Mouse (Mus musculus): Measurements from ENCODE around the gene Snx1. TPM values are rescaled to one million over a fixed set of nuclear protein-coding genes. Genes with fewer than 3 reads are reported as not detected.

Snx1 gene
- polyA plus RNA-seq, 1 experiment from 2014 or later: 127 TPM

GRCm38 (mm10) chr9:66091327-66092231 is 34.8 kb downstream of the Snx1 start:
- no peaks in the 10 kb centered on the region for H3K27me3 ChIP-seq (ENCODE audit: control insufficient read depth, insufficient read depth, low read length)
- no peak overlapping the region for H3K27ac ChIP-seq (ENCODE audit: low read depth, low read length)
- H3K4me1 ChIP-seq (replicated peaks; ENCODE audit: control insufficient read depth, insufficient read depth, low read length): 0 out of 2 replicates have a peak, but pooled peaks cover 2% of the 10 kb centered on the region
- H3K36me3 ChIP-seq (ENCODE audit: control insufficient read depth, insufficient read depth, low read length): peaks cover 7% of the 10 kb centered on the region; the same call in 1 of the 2 replicates
- no peak overlapping the region for H3K9ac ChIP-seq (ENCODE audit: low read depth, low read length)
- DNase-seq (ENCODE audit: low spot score): no peak
- no peak for ATAC-seq (ENCODE audit: low FRiP score)
- no peak overlapping the region for H3K4me3 ChIP-seq (ENCODE audit: low read depth, low read length)
- 82% methylated on average over 6 of the region's 6 CpGs for WGBS
- no peaks in the 10 kb centered on the region for H3K9me3 ChIP-seq (ENCODE audit: control insufficient read depth, low read length)
- H3K4me2 ChIP-seq (replicated peaks; ENCODE audit: low read depth, low read length): no peak overlapping the region

- WGBS: 93% methylated on average over 13 of the region's 13 CpGs
- H3K9ac ChIP-seq (ENCODE audit: low read depth, low read length): no peak overlapping the region
- no peaks in the 10 kb centered on the region for H3K27me3 ChIP-seq (ENCODE audit: control insufficient read depth, insufficient read depth, low read length)
- H3K9me3 ChIP-seq (ENCODE audit: control insufficient read depth, low read length): no peaks in the 10 kb centered on the region
- no peak for ATAC-seq (ENCODE audit: low FRiP score)
- H3K4me1 ChIP-seq (replicated peaks; ENCODE audit: control insufficient read depth, insufficient read depth, low read length): 0 out of 2 replicates have a peak, but pooled peaks cover 2% of the 10 kb centered on the region
- no peak overlapping the region for H3K4me3 ChIP-seq (ENCODE audit: low read depth, low read length)
- H3K36me3 ChIP-seq (ENCODE audit: control insufficient read depth, insufficient read depth, low read length): peaks cover 7% of the 10 kb centered on the region; the same call in 1 of the 2 replicates
- no peak overlapping the region for H3K4me2 ChIP-seq (replicated peaks; ENCODE audit: low read depth, low read length)
- H3K27ac ChIP-seq (ENCODE audit: low read depth, low read length): no peak overlapping the region
- DNase-seq (ENCODE audit: low spot score): no peak
Measured at GRCm38 (mm10) chr9:66090593-66091244, 35.7 kb downstream of the Snx1 start.

GRCm38 (mm10) chr9:66088411-66088810 is 38.0 kb downstream of the Snx1 start:
- H3K36me3 ChIP-seq (ENCODE audit: control insufficient read depth, insufficient read depth, low read length): peaks cover 7% of the 10 kb centered on the region; the same call in 1 of the 2 replicates
- H3K4me2 ChIP-seq (replicated peaks; ENCODE audit: low read depth, low read length): no peak overlapping the region
- no peaks in the 10 kb centered on the region for H3K27me3 ChIP-seq (ENCODE audit: control insufficient read depth, insufficient read depth, low read length)
- no peak overlapping the region for H3K27ac ChIP-seq (ENCODE audit: low read depth, low read length)
- DNase-seq (ENCODE audit: low spot score): peak; percentile 61
- ATAC-seq (ENCODE audit: low FRiP score): no peak
- 0 out of 2 replicates have a peak, but pooled peaks cover 2% of the 10 kb centered on the region for H3K4me1 ChIP-seq (replicated peaks; ENCODE audit: control insufficient read depth, insufficient read depth, low read length)
- no peak overlapping the region for H3K4me3 ChIP-seq (ENCODE audit: low read depth, low read length)
- no peaks in the 10 kb centered on the region for H3K9me3 ChIP-seq (ENCODE audit: control insufficient read depth, low read length)
- no peak overlapping the region for H3K9ac ChIP-seq (ENCODE audit: low read depth, low read length)
- 31% methylated on average over 4 of the region's 4 CpGs for WGBS

- DNase-seq (ENCODE audit: low spot score): no peak
- Histone ChIP-seq H3K27me3 (ENCODE audit: control insufficient read depth, insufficient read depth, low read length) (no peaks in the 10 kb centered on the region), H3K9ac (ENCODE audit: low read depth, low read length) (no peak overlapping the region), H3K27ac (ENCODE audit: low read depth, low read length) (no peak overlapping the region), H3K4me1 (replicated peaks; ENCODE audit: control insufficient read depth, insufficient read depth, low read length) (0 out of 2 replicates have a peak, but pooled peaks cover 2% of the 10 kb centered on the region), H3K36me3 (ENCODE audit: control insufficient read depth, insufficient read depth, low read length) (peaks cover 2% of the 10 kb centered on the region; the same call in 1 of the 2 replicates), H3K9me3 (ENCODE audit: control insufficient read depth, low read length) (no peaks in the 10 kb centered on the region), H3K4me2 (replicated peaks; ENCODE audit: low read depth, low read length) (no peak overlapping the region), H3K4me3 (ENCODE audit: low read depth, low read length) (no peak overlapping the region)
- ATAC-seq (ENCODE audit: low FRiP score): no peak
- 97% methylated on average over 7 of the region's 7 CpGs for WGBS
Measured at GRCm38 (mm10) chr9:66087062-66087461, 39.3 kb downstream of the Snx1 start.

- H3K27me3 ChIP-seq (ENCODE audit: control insufficient read depth, insufficient read depth, low read length): no peaks in the 10 kb centered on the region
- no peak for ATAC-seq (ENCODE audit: low FRiP score)
- no peaks in the 10 kb centered on the region for H3K9me3 ChIP-seq (ENCODE audit: control insufficient read depth, low read length)
- peaks cover 2% of the 10 kb centered on the region; the same call in 1 of the 2 replicates for H3K36me3 ChIP-seq (ENCODE audit: control insufficient read depth, insufficient read depth, low read length)
- 94% methylated on average over 3 of the region's 3 CpGs for WGBS
- H3K9ac ChIP-seq (ENCODE audit: low read depth, low read length): no peak overlapping the region
- no peak overlapping the region for H3K4me2 ChIP-seq (replicated peaks; ENCODE audit: low read depth, low read length)
- no peak for DNase-seq (ENCODE audit: low spot score)
- H3K4me3 ChIP-seq (ENCODE audit: low read depth, low read length): no peak overlapping the region
- H3K27ac ChIP-seq (ENCODE audit: low read depth, low read length): no peak overlapping the region
- no peaks in the 10 kb centered on the region for H3K4me1 ChIP-seq (replicated peaks; ENCODE audit: control insufficient read depth, insufficient read depth, low read length)
Measured at GRCm38 (mm10) chr9:66084171-66084570, 42.2 kb downstream of the Snx1 start.

GRCm38 (mm10) chr9:66081999-66082398 is 44.4 kb downstream of the Snx1 start:
- no peak for ATAC-seq (ENCODE audit: low FRiP score)
- H3K4me3 ChIP-seq (ENCODE audit: low read depth, low read length): no peak overlapping the region
- WGBS: 87% methylated on average over 4 of the region's 4 CpGs
- 0 out of 2 replicates have a peak, but pooled peaks cover 2% of the 10 kb centered on the region for H3K4me1 ChIP-seq (replicated peaks; ENCODE audit: control insufficient read depth, insufficient read depth, low read length)
- H3K27me3 ChIP-seq (ENCODE audit: control insufficient read depth, insufficient read depth, low read length): no peaks in the 10 kb centered on the region
- H3K36me3 ChIP-seq (ENCODE audit: control insufficient read depth, insufficient read depth, low read length): peaks cover 1% of the 10 kb centered on the region; the same call in 1 of the 2 replicates
- H3K4me2 ChIP-seq (replicated peaks; ENCODE audit: low read depth, low read length): no peak overlapping the region
- no peak overlapping the region for H3K27ac ChIP-seq (ENCODE audit: low read depth, low read length)
- H3K9me3 ChIP-seq (ENCODE audit: control insufficient read depth, low read length): no peaks in the 10 kb centered on the region
- no peak overlapping the region for H3K9ac ChIP-seq (ENCODE audit: low read depth, low read length)
- DNase-seq (ENCODE audit: low spot score): no peak

- Histone ChIP-seq H3K9me3 (ENCODE audit: control insufficient read depth, low read length) (no peaks in the 10 kb centered on the region), H3K27ac (ENCODE audit: low read depth, low read length) (no peak overlapping the region), H3K4me1 (replicated peaks; ENCODE audit: control insufficient read depth, insufficient read depth, low read length) (0 out of 2 replicates have a peak, but pooled peaks cover 2% of the 10 kb centered on the region), H3K9ac (ENCODE audit: low read depth, low read length) (no peak overlapping the region), H3K36me3 (ENCODE audit: control insufficient read depth, insufficient read depth, low read length) (no peaks in the 10 kb centered on the region), H3K4me2 (replicated peaks; ENCODE audit: low read depth, low read length) (no peak overlapping the region), H3K27me3 (ENCODE audit: control insufficient read depth, insufficient read depth, low read length) (no peaks in the 10 kb centered on the region), H3K4me3 (ENCODE audit: low read depth, low read length) (no peak overlapping the region)
- DNase-seq (ENCODE audit: low spot score) (no peak), ATAC-seq (ENCODE audit: low FRiP score) (no peak)
- 73% methylated on average over 3 of the region's 3 CpGs for WGBS
Measured at GRCm38 (mm10) chr9:66080804-66081459, 45.5 kb downstream of the Snx1 start.

GRCm38 (mm10) chr9:66078493-66078892 is 47.9 kb downstream of the Snx1 start:
- Histone ChIP-seq H3K4me1 (replicated peaks; ENCODE audit: control insufficient read depth, insufficient read depth, low read length) (0 out of 2 replicates have a peak, but pooled peaks cover 2% of the 10 kb centered on the region), H3K36me3 (ENCODE audit: control insufficient read depth, insufficient read depth, low read length) (no peaks in the 10 kb centered on the region), H3K27ac (ENCODE audit: low read depth, low read length) (no peak overlapping the region), H3K9ac (ENCODE audit: low read depth, low read length) (no peak overlapping the region), H3K4me2 (replicated peaks; ENCODE audit: low read depth, low read length) (no peak overlapping the region), H3K4me3 (ENCODE audit: low read depth, low read length) (no peak overlapping the region), H3K27me3 (ENCODE audit: control insufficient read depth, insufficient read depth, low read length) (no peaks in the 10 kb centered on the region), H3K9me3 (ENCODE audit: control insufficient read depth, low read length) (no peaks in the 10 kb centered on the region)
- DNase-seq (ENCODE audit: low spot score): peak; percentile 39
- 14% methylated on average over 14 of the region's 14 CpGs for WGBS
- ATAC-seq (ENCODE audit: low FRiP score): no peak
